Mouse (Mus musculus) heart, adult 2 months (tissue): Measurements from ENCODE around the gene Fetub. TPM values are rescaled to one million over a fixed set of nuclear protein-coding genes. Genes with fewer than 3 reads are reported as not detected.
A peak's percentile ranks its signal among the peaks of the same experiment; 100 is the strongest.

Experiments
- DNase-seq, 2 experiments: peaks; one replicate each; pipeline ENCODE4 v3.0.0; 2021
- H3K27ac ChIP-seq: fragments of 200-600 bp; 2 replicates; pipeline ENCODE4 v1.8.1; 2022
- H3K27me3 ChIP-seq: fragments of 200-500 bp; 2 replicates; pipeline ENCODE4 v1.6.1; 2012; ENCODE audit warnings: mild to moderate bottlenecking, low read length, inconsistent platforms, mixed read lengths; ENCODE audit not compliant: control insufficient read depth, insufficient read depth
- H3K36me3 ChIP-seq: fragments of 200-500 bp; 2 replicates; pipeline ENCODE4 v1.6.1; 2012; ENCODE audit warnings: low read length, inconsistent platforms; ENCODE audit not compliant: control insufficient read depth, insufficient read depth
- H3K4me1 ChIP-seq: fragments of 200-500 bp; 2 replicates; pipeline ENCODE4 v1.6.1; 2011; ENCODE audit warnings: low read length; ENCODE audit not compliant: control insufficient read depth, insufficient read depth
- H3K4me3 ChIP-seq: fragments of 200-600 bp; 2 replicates; pipeline ENCODE4 v1.8.1; 2022
- H3K79me2 ChIP-seq: fragments of 200-500 bp; replicated peaks from 2 replicates; pipeline ENCODE4 v1.6.1; 2012; ENCODE audit warnings: mild to moderate bottlenecking, inconsistent platforms, low read length, moderate library complexity, mixed read lengths; ENCODE audit not compliant: control insufficient read depth, insufficient read depth
- H3K9ac ChIP-seq: fragments of 200-500 bp; 2 replicates; pipeline ENCODE4 v1.6.1; 2012; ENCODE audit warnings: low read depth, mild to moderate bottlenecking, control low read depth, inconsistent platforms, low read length, mixed read lengths
- CTCF ChIP-seq: fragments of 200-600 bp; IDR thresholded peaks from 2 replicates; pipeline ENCODE4 v1.8.1; 2022; ENCODE audit warnings: antibody characterized with exemption, mild to moderate bottlenecking, moderate library complexity
- EP300 ChIP-seq: fragments of 200-500 bp; IDR thresholded peaks from 2 replicates; pipeline ENCODE4 v1.6.1; 2011; ENCODE audit warnings: low read depth, low read length, control low read depth; ENCODE audit not compliant: insufficient read depth
- POLR2A ChIP-seq: fragments of 200-500 bp; IDR thresholded peaks from 2 replicates; pipeline ENCODE4 v1.6.1; 2011; ENCODE audit warnings: mild to moderate bottlenecking, low read depth, low read length, control low read depth; ENCODE audit not compliant: insufficient read depth
- WGBS: fragments of 180-500 bp; shearing (Covaris S2); methylation state at CpG from one replicate; pipeline ENCODE4 v1.1.7; 2018; 5-methylcytosine and 5-hydroxymethylcytosine counted together
- intact Hi-C: fragments of 180-260 bp; cut with DNase I; formaldehyde crosslinking; loops from one replicate; pipeline ENCODE4 v1.15.1; 2025
- long read RNA-seq: library from polyadenylated mRNA; stranded (forward); transcript quantifications from one replicate; pipeline ENCODE4 v2.0.0, GENCODE M21; 2021
- polyA plus RNA-seq: library from polyadenylated mRNA; depleted of rRNA; stranded (reverse); fragments of >200 nt; gene quantifications from 2 replicates; pipeline ENCODE4 v1.2.3, GENCODE M21; 2012; rRNA removed
- total RNA-seq, 2 experiments: library from RNA; stranded (reverse); gene quantifications; 2 replicates each; pipeline ENCODE4 v1.2.3; 2021

Gene Fetub
- total RNA-seq (under 1 TPM; 0.27 to 0.57 TPM), polyA plus RNA-seq (0.44 and 0.86 TPM in 2 replicates)
- long read RNA-seq = 0 reads

GRCm38 (mm10) chr16:22918034-22918433 is at the start of gene Fetub:
Gene Fetub, plus strand, starts transcription at chr16:22918334.
- H3K4me1 ChIP-seq = no peaks in the 10 kb centered on the region
- 93% methylated on average over 5 of the region's 5 CpGs for WGBS
- TF ChIP-seq EP300 (no peak), CTCF (no peak), POLR2A (no peak)
- H3K27me3 ChIP-seq = no peaks in the 10 kb centered on the region
- H3K36me3 ChIP-seq = no peaks in the 10 kb centered on the region
- H3K79me2 ChIP-seq = no peaks in the 10 kb centered on the region
- no peak for DNase-seq
- intact Hi-C loops = no loop called here
- no peak within 1 kb of the TSS for H3K9ac ChIP-seq
- H3K4me3 ChIP-seq = no peak within 1 kb of the TSS
- no peak within 1 kb of the TSS for H3K27ac ChIP-seq

GRCm38 (mm10) chr16:22872397-22872796 is 45.7 kb upstream of the Fetub start:
- H3K4me1 ChIP-seq = no peaks in the 10 kb centered on the region
- H3K9ac ChIP-seq = no peak overlapping the region
- DNase-seq = no peak
- H3K27ac ChIP-seq = no peak overlapping the region
- 92% methylated on average over 8 of the region's 8 CpGs for WGBS
- no peaks in the 10 kb centered on the region for H3K27me3 ChIP-seq
- H3K79me2 ChIP-seq = no peaks in the 10 kb centered on the region
- no peaks in the 10 kb centered on the region; the same call in 1 of the 2 replicates for H3K36me3 ChIP-seq
- TF ChIP-seq POLR2A (no peak), CTCF (no peak), EP300 (no peak)
- intact Hi-C loops = no loop called here
- no peak overlapping the region for H3K4me3 ChIP-seq

GRCm38 (mm10) chr16:22873369-22873768 is 44.8 kb upstream of the Fetub start:
- intact Hi-C loops = no loop called here
- no peak for DNase-seq
- no peaks in the 10 kb centered on the region; the same call in 1 of the 2 replicates for H3K36me3 ChIP-seq
- no peak overlapping the region for H3K4me3 ChIP-seq
- TF ChIP-seq POLR2A = no peak
- TF ChIP-seq EP300 = no peak
- TF ChIP-seq CTCF = no peak
- no peaks in the 10 kb centered on the region for H3K79me2 ChIP-seq
- no peak overlapping the region for H3K9ac ChIP-seq
- no peak overlapping the region for H3K27ac ChIP-seq
- no peaks in the 10 kb centered on the region for H3K4me1 ChIP-seq
- 64% methylated on average over 4 of the region's 4 CpGs for WGBS
- no peaks in the 10 kb centered on the region for H3K27me3 ChIP-seq

GRCm38 (mm10) chr16:22876218-22877043 is 41.7 kb upstream of the Fetub start:
- no peak overlapping the region for H3K27ac ChIP-seq
- WGBS = 41% methylated on average over 9 of the region's 9 CpGs
- TF ChIP-seq EP300 = no peak
- peak; percentile 79 for TF ChIP-seq CTCF
- no peak overlapping the region for H3K9ac ChIP-seq
- intact Hi-C loops = loop anchor here (1.0 to 5.0 kb wide), 3 partner anchors 76 to 258 kb away; partner anchors contain the start of gene Hrg
- H3K79me2 ChIP-seq = no peaks in the 10 kb centered on the region
- H3K27me3 ChIP-seq = no peaks in the 10 kb centered on the region
- no peaks in the 10 kb centered on the region for H3K36me3 ChIP-seq
- H3K4me3 ChIP-seq = no peak overlapping the region
- DNase-seq = peak in 1 of 2 experiments; percentile 17
- peaks cover 5% of the 10 kb centered on the region for H3K4me1 ChIP-seq

- Histone ChIP-seq H3K9ac (no peak overlapping the region), H3K79me2 (no peaks in the 10 kb centered on the region), H3K4me3 (no peak overlapping the region), H3K36me3 (no peaks in the 10 kb centered on the region), H3K4me1 (peaks cover 5% of the 10 kb centered on the region), H3K27ac (no peak overlapping the region), H3K27me3 (no peaks in the 10 kb centered on the region)
- intact Hi-C loops = loop anchor here (2.0 to 5.0 kb wide), 2 partner anchors 74 to 257 kb away; partner anchors contain the start of gene Hrg
- TF ChIP-seq CTCF (no peak), POLR2A (no peak), EP300 (no peak)
- peak in 1 of 2 experiments; percentile 11 for DNase-seq
- WGBS = 63% methylated on average over 11 of the region's 11 CpGs
These were observed 40.3 kb upstream of the Fetub start for GRCm38 (mm10) chr16:22877660-22878390.

GRCm38 (mm10) chr16:22878716-22879115 is 39.4 kb upstream of the Fetub start:
- H3K4me3 ChIP-seq = no peak overlapping the region
- H3K27ac ChIP-seq = no peak overlapping the region
- DNase-seq = peak in 1 of 2 experiments; percentile 1
- TF ChIP-seq POLR2A (no peak), EP300 (no peak), CTCF (no peak)
- intact Hi-C loops = loop anchor here (5.0 kb wide), 1 partner anchor 74 kb away; the partner anchor contains the start of gene Hrg
- H3K79me2 ChIP-seq = no peaks in the 10 kb centered on the region
- H3K27me3 ChIP-seq = no peaks in the 10 kb centered on the region
- H3K36me3 ChIP-seq = no peaks in the 10 kb centered on the region
- WGBS = 83% methylated on average over 7 of the region's 7 CpGs
- peaks cover 5% of the 10 kb centered on the region for H3K4me1 ChIP-seq
- H3K9ac ChIP-seq = no peak overlapping the region
